Mouse (Mus musculus) C2C12 (cell line): ENCODE measurements around the gene Fsd2. TPM values are rescaled to one million over a fixed set of nuclear protein-coding genes. Genes with fewer than 3 reads are reported as not detected.

Source experiments
- H3K27me3 ChIP-seq: one replicate; pipeline ENCODE4 v1.6.1; 2011; ENCODE audit not compliant: control insufficient read depth, insufficient read depth, insufficient read length
- H3K36me3 ChIP-seq: one replicate; pipeline ENCODE4 v1.6.1; 2011; ENCODE audit not compliant: control insufficient read depth, insufficient read depth
- H3K4me3 ChIP-seq: one replicate; pipeline ENCODE4 v1.5.1; 2011; ENCODE audit warnings: mild to moderate bottlenecking, control low read depth; ENCODE audit not compliant: poor library complexity, insufficient read depth, severe bottlenecking
- H3K79me2 ChIP-seq: one replicate; pipeline ENCODE4 v1.6.1; 2011; ENCODE audit not compliant: control insufficient read depth, insufficient read depth
- H3K79me3 ChIP-seq: one replicate; pipeline ENCODE4 v1.6.1; 2011; ENCODE audit warnings: low read depth, control low read depth
- H3ac ChIP-seq: one replicate; pipeline ENCODE3; 2011; ENCODE audit warnings: low read depth; ENCODE audit not compliant: control insufficient read depth, insufficient read length
- CEBPB ChIP-seq: IDR thresholded peaks from one replicate; pipeline ENCODE4 v1.6.1; 2011; ENCODE audit warnings: low read depth, mild to moderate bottlenecking, control low read depth, moderate library complexity
- CTCF ChIP-seq: IDR thresholded peaks from one replicate; pipeline ENCODE4 v1.5.1; 2011; ENCODE audit not compliant: control insufficient read depth, insufficient read depth, insufficient read length
- FOSL1 ChIP-seq: IDR thresholded peaks from one replicate; pipeline ENCODE4 v1.8.0; 2011; ENCODE audit warnings: mild to moderate bottlenecking, low read length; ENCODE audit not compliant: poor library complexity, insufficient read depth, severe bottlenecking
- MAX ChIP-seq: IDR thresholded peaks from one replicate; pipeline ENCODE4 v1.6.1; 2011; ENCODE audit warnings: mild to moderate bottlenecking, control low read depth
- MYOD1 ChIP-seq: IDR thresholded peaks from one replicate; pipeline ENCODE4 v1.6.1; 2011; ENCODE audit warnings: low read depth; ENCODE audit not compliant: control insufficient read depth, insufficient read length
- MYOG ChIP-seq: IDR thresholded peaks from one replicate; pipeline ENCODE4 v1.6.1; 2011; ENCODE audit not compliant: control insufficient read depth, insufficient read length; ENCODE audit errors: extremely low read depth
- USF1 ChIP-seq: IDR thresholded peaks from one replicate; pipeline ENCODE4 v1.6.1; 2011; ENCODE audit warnings: low read depth, mild to moderate bottlenecking, control low read depth, moderate library complexity
- long read RNA-seq, 2 experiments: library from polyadenylated mRNA; unstranded; transcript quantifications; one replicate each; pipeline ENCODE4 v2.0.0; 2019 to 2020
- polyA plus RNA-seq: library from polyadenylated mRNA; unstranded; fragments of >200 nt; fragmentation: generic; extraction: Trizol; gene quantifications from one replicate; pipeline ENCODE4 v1.2.1, GENCODE M21; 2012; ENCODE audit warnings: missing spikeins

Fsd2 gene
- polyA plus RNA-seq = not detected
- long read RNA-seq, experiment 1 = 0 reads
- long read RNA-seq, experiment 2 = 0 reads

DNA sequence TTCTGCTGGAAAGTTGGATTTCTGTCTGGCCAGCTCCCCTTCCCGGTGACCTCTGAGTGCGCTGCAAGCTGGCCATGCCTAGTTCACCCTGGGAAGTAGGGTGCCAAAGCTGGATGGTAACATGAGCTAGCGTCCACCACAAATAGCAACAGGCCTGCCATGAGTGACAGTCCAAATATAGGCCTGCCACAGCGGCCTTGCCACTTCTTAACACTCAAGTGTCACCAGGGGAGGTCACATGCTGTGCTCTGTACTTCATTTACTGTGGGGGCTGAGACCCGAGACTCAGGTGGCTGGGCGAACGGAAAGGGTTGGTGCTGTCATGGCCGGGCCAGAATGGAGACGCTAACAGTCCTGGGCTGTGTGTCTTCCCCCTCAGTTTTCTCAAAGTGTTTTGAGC, at the start of gene Fsd2:
TSS of gene Fsd2 (minus strand) at position 53 of the 400 bp plus-strand sequence.
- no peaks in the 10 kb centered on the region for H3K79me3 ChIP-seq
- no peaks in the 10 kb centered on the region for H3K79me2 ChIP-seq
- no peaks in the 10 kb centered on the region for H3K36me3 ChIP-seq
- no peak within 1 kb of the TSS for H3K4me3 ChIP-seq
- peaks cover 22% of the 10 kb centered on the region for H3K27me3 ChIP-seq
- TF ChIP-seq MYOD1 (no peak), MAX (no peak), CTCF (no peak), USF1 (no peak), MYOG (no peak), FOSL1 (no peak), CEBPB (no peak)
- H3ac ChIP-seq = no peak within 1 kb of the TSS

GRCm38 (mm10) chr7:81615031-81615430, 48.3 kb upstream of the Fsd2 start:
- H3K27me3 ChIP-seq = peaks cover 10% of the 10 kb centered on the region
- H3K4me3 ChIP-seq = no peak overlapping the region
- H3K79me3 ChIP-seq = no peaks in the 10 kb centered on the region
- no peak overlapping the region for H3ac ChIP-seq
- H3K79me2 ChIP-seq = no peaks in the 10 kb centered on the region
- TF ChIP-seq FOSL1 = no peak
- no peak for TF ChIP-seq CTCF
- no peak for TF ChIP-seq USF1
- TF ChIP-seq MYOD1 = no peak
- no peaks in the 10 kb centered on the region for H3K36me3 ChIP-seq

GRCm38 (mm10) chr7:81612856-81613635, 46.3 kb upstream of the Fsd2 start:
- Histone ChIP-seq H3ac (no peak overlapping the region), H3K79me3 (no peaks in the 10 kb centered on the region), H3K4me3 (no peak overlapping the region), H3K27me3 (peaks cover 10% of the 10 kb centered on the region), H3K36me3 (no peaks in the 10 kb centered on the region), H3K79me2 (no peaks in the 10 kb centered on the region)
- TF ChIP-seq USF1 = no peak
- TF ChIP-seq FOSL1 = no peak
- TF ChIP-seq CEBPB = no peak
- no peak for TF ChIP-seq MYOG
- no peak for TF ChIP-seq MAX
- TF ChIP-seq MYOD1 = no peak
- no peak for TF ChIP-seq CTCF

DNA sequence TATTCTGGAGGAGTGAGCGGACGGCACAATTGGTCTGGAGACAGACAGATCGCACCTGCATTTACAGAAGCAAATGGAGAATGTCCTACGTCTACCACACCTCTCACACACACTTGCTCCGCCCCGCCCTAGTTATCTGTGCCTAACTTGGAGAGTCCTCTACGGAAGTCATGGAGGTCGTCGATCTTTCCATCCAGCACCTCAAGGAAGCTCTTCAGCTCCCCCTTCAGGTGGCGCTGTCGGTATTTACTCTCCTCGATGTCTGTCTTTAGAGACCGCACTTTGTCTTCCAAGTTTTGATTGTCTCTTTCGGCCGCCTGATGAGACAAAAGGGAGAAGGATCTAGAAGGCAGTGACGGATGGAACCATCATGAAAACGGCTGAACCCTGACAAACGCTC, 43.4 kb upstream of the Fsd2 start:
- no peaks in the 10 kb centered on the region for H3K79me2 ChIP-seq
- no peak overlapping the region for H3K4me3 ChIP-seq
- H3ac ChIP-seq = no peak overlapping the region
- H3K79me3 ChIP-seq = no peaks in the 10 kb centered on the region
- no peaks in the 10 kb centered on the region for H3K36me3 ChIP-seq
- TF ChIP-seq USF1 = no peak
- no peak for TF ChIP-seq MYOG
- no peak for TF ChIP-seq CTCF
- no peak for TF ChIP-seq CEBPB
- no peak for TF ChIP-seq MAX
- TF ChIP-seq MYOD1 = no peak
- no peak for TF ChIP-seq FOSL1
- peaks cover 17% of the 10 kb centered on the region for H3K27me3 ChIP-seq

GRCm38 (mm10) chr7:81606452-81606851, 39.7 kb upstream of the Fsd2 start:
- Histone ChIP-seq H3K36me3 (no peaks in the 10 kb centered on the region), H3K27me3 (peaks cover 12% of the 10 kb centered on the region), H3K79me2 (no peaks in the 10 kb centered on the region), H3K4me3 (no peak overlapping the region), H3ac (no peak overlapping the region), H3K79me3 (no peaks in the 10 kb centered on the region)
- TF ChIP-seq MAX = no peak
- no peak for TF ChIP-seq CEBPB
- no peak for TF ChIP-seq FOSL1
- no peak for TF ChIP-seq MYOG
- no peak for TF ChIP-seq MYOD1
- no peak for TF ChIP-seq USF1
- TF ChIP-seq CTCF = no peak

DNA sequence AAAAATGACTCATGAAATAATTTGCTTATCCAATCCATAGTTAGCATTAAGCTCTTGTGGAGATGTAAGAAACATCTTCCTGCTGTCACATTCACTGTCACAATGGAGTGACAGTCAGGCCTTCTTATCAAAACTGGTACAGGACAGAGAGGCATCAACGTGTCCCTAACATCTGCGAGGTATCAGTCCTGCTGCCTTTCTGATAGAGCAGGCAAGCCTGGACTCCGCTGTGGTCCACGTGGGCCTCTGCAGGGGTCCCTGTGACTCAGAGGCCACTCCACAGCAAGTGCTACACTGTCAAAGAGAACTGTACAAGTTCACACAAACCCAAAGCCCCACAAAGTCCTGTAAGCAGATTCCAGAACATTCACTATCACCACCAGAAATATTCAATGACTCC, 38.7 kb upstream of the Fsd2 start:
- Histone ChIP-seq H3K79me3 (no peaks in the 10 kb centered on the region), H3K79me2 (no peaks in the 10 kb centered on the region), H3K4me3 (no peak overlapping the region), H3ac (no peak overlapping the region), H3K36me3 (no peaks in the 10 kb centered on the region), H3K27me3 (peaks cover 7% of the 10 kb centered on the region)
- no peak for TF ChIP-seq MYOD1
- no peak for TF ChIP-seq MYOG
- TF ChIP-seq FOSL1 = no peak
- TF ChIP-seq CEBPB = no peak
- TF ChIP-seq CTCF = no peak
- no peak for TF ChIP-seq MAX
- no peak for TF ChIP-seq USF1
